Mouse (Mus musculus) CH12.LX (cell line): ENCODE measurements at regions not wholly inside any gene's neighbourhood (a gene's known extent, or its start where the extent isn't known, plus 50 kb on each side); places are given as distances from the start of the nearest gene placed in this dataset.

Experiments
- DNase-seq: peaks from one replicate; pipeline ENCODE4 v3.0.0-alpha.2; 2013; ENCODE audit errors: extremely low read depth
- H3K27ac ChIP-seq: 2 replicates; pipeline ENCODE4 v1.5.1; 2012; ENCODE audit warnings: low read depth, mild to moderate bottlenecking, control low read depth, moderate library complexity; ENCODE audit not compliant: insufficient read depth
- H3K27me3 ChIP-seq: replicated peaks from 2 replicates; pipeline ENCODE3; 2012; ENCODE audit warnings: inconsistent platforms
- H3K36me3 ChIP-seq, 2 experiments: replicated peaks in 1 of 2; 2 replicates each; pipeline versions ENCODE3 to v1.6.1; 2012; ENCODE audit warnings: inconsistent platforms in 1 of 2, low read length in 1 of 2, mild to moderate bottlenecking in 1 of 2, mixed read lengths in 1 of 2, moderate library complexity in 1 of 2; ENCODE audit not compliant: control insufficient read depth in 1 of 2, insufficient read depth in 1 of 2
- H3K4me1 ChIP-seq, 2 experiments: 2 replicates each; pipeline ENCODE4 v1.6.1; 2012; ENCODE audit warnings: inconsistent platforms in 1 of 2, moderate library complexity in 1 of 2; ENCODE audit not compliant: insufficient read depth in 2 of 2, control insufficient read depth in 1 of 2
- H3K4me2 ChIP-seq: 2 replicates; pipeline ENCODE4 v1.6.1; 2012; ENCODE audit warnings: low read depth, mild to moderate bottlenecking, control low read depth; ENCODE audit not compliant: poor library complexity, insufficient read depth, severe bottlenecking
- H3K4me3 ChIP-seq, 3 experiments: fragments of 150-350 bp in 1 of 3; sonication (generic) in 1 of 3; replicated peaks in 1 of 3; 2 replicates each; pipeline versions ENCODE3 to v1.5.1; 2011 to 2012; ENCODE audit warnings: low read depth in 2 of 3, low read length in 2 of 3, mild to moderate bottlenecking in 2 of 3, moderate library complexity in 2 of 3, control low read depth in 1 of 3, improper control_type of control experiment in 1 of 3, inconsistent platforms in 1 of 3, mixed read lengths in 1 of 3; ENCODE audit not compliant: poor library complexity in 1 of 3
- H3K79me2 ChIP-seq: replicated peaks from 2 replicates; pipeline ENCODE4 v1.6.1; 2012; ENCODE audit warnings: mild to moderate bottlenecking, moderate library complexity; ENCODE audit not compliant: control insufficient read depth, poor library complexity, insufficient read depth, severe bottlenecking; ENCODE audit errors: extremely low read depth
- H3K9ac ChIP-seq: 2 replicates; pipeline ENCODE4 v1.6.1; 2012; ENCODE audit warnings: low read depth, mild to moderate bottlenecking, control low read depth, moderate library complexity; ENCODE audit not compliant: insufficient read depth
- H3K9me3 ChIP-seq: replicated peaks from 2 replicates; pipeline ENCODE3; 2012; ENCODE audit warnings: low read length, inconsistent platforms, mixed read lengths
- CHD1 ChIP-seq: IDR thresholded peaks from 2 replicates; pipeline ENCODE4 v1.6.1; 2012; ENCODE audit warnings: low read depth, low read length, improper control_type of control experiment, inconsistent platforms
- CTCF ChIP-seq, 2 experiments: IDR thresholded peaks in 1 of 2; conservative IDR thresholded peaks in 1 of 2; 2 replicates each; pipeline ENCODE4 v1.5.1; 2011 to 2012; ENCODE audit warnings: low read depth in 2 of 2, low read length in 2 of 2, improper control_type of control experiment in 1 of 2, inconsistent platforms in 1 of 2, mild to moderate bottlenecking in 1 of 2, moderate library complexity in 1 of 2
- ELF1 ChIP-seq: IDR thresholded peaks from 2 replicates; pipeline ENCODE4 v1.6.1; 2014; ENCODE audit warnings: low read depth, mild to moderate bottlenecking, inconsistent platforms, low read length, improper control_type of control experiment
- EP300 ChIP-seq: IDR thresholded peaks from 2 replicates; pipeline ENCODE4 v1.6.1; 2011; ENCODE audit warnings: low read length, improper control_type of control experiment
- GABPA ChIP-seq: IDR thresholded peaks from 2 replicates; pipeline ENCODE4 v1.6.1; 2012; ENCODE audit warnings: low read depth, low read length, improper control_type of control experiment, inconsistent platforms; ENCODE audit not compliant: insufficient replicate concordance
- IRF4 ChIP-seq: IDR thresholded peaks from 2 replicates; pipeline ENCODE4 v1.6.1; 2014; ENCODE audit warnings: low read depth, mild to moderate bottlenecking, inconsistent platforms, low read length, improper control_type of control experiment
- JUN ChIP-seq: IDR thresholded peaks from 2 replicates; pipeline ENCODE4 v1.6.1; 2011; ENCODE audit warnings: low read depth, mild to moderate bottlenecking, low read length, improper control_type of control experiment, moderate library complexity; ENCODE audit not compliant: insufficient read depth
- JUND ChIP-seq: conservative IDR thresholded peaks from 2 replicates; pipeline ENCODE4 v1.6.1; 2011; ENCODE audit warnings: low read depth, low read length, improper control_type of control experiment
- MAX ChIP-seq: IDR thresholded peaks from 2 replicates; pipeline ENCODE4 v1.6.1; 2011; ENCODE audit warnings: low read length, improper control_type of control experiment
- MXI1 ChIP-seq: IDR thresholded peaks from 2 replicates; pipeline ENCODE4 v1.6.1; 2011; ENCODE audit warnings: mild to moderate bottlenecking, low read depth, low read length, improper control_type of control experiment
- MYC ChIP-seq: IDR thresholded peaks from 2 replicates; pipeline ENCODE4 v1.6.1; 2011; ENCODE audit warnings: low read depth, mild to moderate bottlenecking, improper control_type of control experiment, low read length
- NELFE ChIP-seq: IDR thresholded peaks from 2 replicates; pipeline ENCODE4 v1.6.1; 2011; ENCODE audit warnings: low read depth, low read length, improper control_type of control experiment
- SMC3 ChIP-seq: IDR thresholded peaks from 2 replicates; pipeline ENCODE4 v1.6.1; 2011; ENCODE audit warnings: low read depth, low read length, improper control_type of control experiment
- ZC3H11A ChIP-seq: IDR thresholded peaks from 2 replicates; pipeline ENCODE4 v1.6.1; 2012; ENCODE audit warnings: low read depth, mild to moderate bottlenecking, inconsistent platforms, low read length, improper control_type of control experiment
- ZMIZ1 ChIP-seq: IDR thresholded peaks from 2 replicates; pipeline ENCODE4 v1.6.1; 2012; ENCODE audit warnings: low read depth, mild to moderate bottlenecking, inconsistent platforms, low read length, improper control_type of control experiment
- ZNF384 ChIP-seq: IDR thresholded peaks from 2 replicates; pipeline ENCODE4 v1.6.1; 2012; ENCODE audit warnings: low read depth, low read length, improper control_type of control experiment, inconsistent platforms
- dilution Hi-C: fragments of 300-500 bp; cut with MboI; formaldehyde crosslinking; loops from 2 replicates; pipeline ENCODE4 v1.14.3; 2020; ENCODE audit warnings: low sequenced_read_pairs; ENCODE audit not compliant: extremely low pct_unique_long_range_greater_than_20kb, extremely low pct_ligation_motif_present
- in situ Hi-C: fragments of 300-500 bp; cut with MboI; formaldehyde crosslinking; loops from 3 replicates; pipeline ENCODE4 v1.14.3; 2019; ENCODE audit warnings: low sequenced_read_pairs, low pct_ligation_motif_present, low pct_unique_long_range_greater_than_20kb, mixed read lengths

DNA sequence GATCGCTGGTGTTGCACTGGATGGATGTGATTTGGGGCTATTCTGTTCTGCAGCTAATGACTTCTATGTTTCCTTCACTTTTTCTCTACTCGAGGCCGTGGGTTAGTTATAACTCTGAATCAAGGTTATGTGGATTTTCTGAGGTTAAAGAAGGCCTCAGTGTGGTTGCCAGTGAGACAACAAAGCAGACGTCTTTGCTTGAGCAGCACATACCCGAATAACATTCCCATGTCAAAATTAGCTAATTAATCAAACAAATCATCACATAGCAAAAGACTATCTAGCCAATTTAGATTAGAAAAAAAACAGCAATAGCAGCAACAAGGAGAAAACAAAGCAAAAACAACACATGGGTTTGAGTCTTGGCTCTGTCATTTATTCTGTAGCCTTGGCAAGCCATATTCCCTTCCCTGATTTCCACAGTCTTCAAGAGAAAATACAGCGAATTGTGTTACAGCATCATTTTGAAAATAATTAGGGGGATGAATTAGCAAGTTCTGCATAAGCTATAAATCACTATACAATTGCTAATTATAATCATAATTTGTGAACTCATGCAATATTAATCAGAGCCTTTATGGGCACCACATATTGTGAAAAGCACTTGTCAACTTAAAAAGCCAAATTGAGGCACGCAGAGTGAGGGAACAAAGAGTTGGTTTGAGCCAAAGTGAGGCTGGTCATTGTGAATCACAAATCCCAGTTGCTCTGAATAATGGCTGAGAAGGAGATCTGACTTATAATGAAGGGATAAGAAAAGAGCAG lies 168.0 kb downstream of the Fam84a start:
- Histone ChIP-seq H3K36me3 (no peaks in the 10 kb centered on the region), H3K79me2 (no peaks in the 10 kb centered on the region), H3K4me3 (no peak overlapping the region), H3K27ac (no peak overlapping the region), H3K9me3 (no peaks in the 10 kb centered on the region), H3K4me2 (no peak overlapping the region), H3K4me1 (no peaks in the 10 kb centered on the region), H3K9ac (no peak overlapping the region), H3K27me3 (no peaks in the 10 kb centered on the region)
- DNase-seq, result no peak
- dilution Hi-C loops, result no loop called here
- no peak for TF ChIP-seq MYC
- TF ChIP-seq CHD1, result no peak
- no peak for TF ChIP-seq EP300
- TF ChIP-seq ZC3H11A, result no peak
- no peak for TF ChIP-seq JUND
- TF ChIP-seq JUN, result no peak
- TF ChIP-seq CTCF (conservative IDR thresholded peaks at IDR 0.05 in 1 of 2, IDR thresholded peaks at IDR 0.05 in 1 of 2; ENCODE audit: low read depth in 2 of 2, low read length in 2 of 2), result no peak
- no peak for TF ChIP-seq SMC3
- TF ChIP-seq IRF4, result no peak
- in situ Hi-C loops, result no loop called here

DNA sequence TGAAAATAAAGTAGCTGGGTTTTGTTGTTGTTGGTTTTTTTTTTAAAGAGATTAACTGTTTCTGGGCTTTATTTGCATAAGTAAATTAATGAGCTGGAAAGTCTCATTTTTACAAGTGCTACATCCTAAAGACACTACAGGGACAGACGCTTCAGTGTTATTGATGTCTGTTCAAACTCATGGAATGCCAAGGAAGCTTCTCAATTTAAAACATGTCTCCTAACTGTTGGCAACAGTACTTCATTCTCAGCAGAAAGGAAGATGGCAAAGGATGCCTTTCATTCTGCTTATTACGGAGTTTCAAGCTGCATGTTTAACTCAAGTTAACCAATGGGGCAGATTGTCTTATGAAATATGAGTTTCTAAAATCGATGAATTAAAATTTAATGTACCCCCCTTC lies 187.3 kb downstream of the Fam84a start:
- Histone ChIP-seq H3K9ac (no peak overlapping the region), H3K4me1 (no peaks in the 10 kb centered on the region), H3K9me3 (no peaks in the 10 kb centered on the region), H3K4me3 (no peak overlapping the region), H3K4me2 (no peak overlapping the region), H3K36me3 (no peaks in the 10 kb centered on the region), H3K27ac (no peak overlapping the region), H3K27me3 (no peaks in the 10 kb centered on the region), H3K79me2 (no peaks in the 10 kb centered on the region)
- DNase-seq, result no peak
- TF ChIP-seq MAX (no peak), NELFE (no peak), JUN (no peak), ZNF384 (no peak), GABPA (no peak), ZMIZ1 (no peak), CHD1 (no peak), EP300 (no peak), ELF1 (no peak), MXI1 (no peak), CTCF (conservative IDR thresholded peaks at IDR 0.05 in 1 of 2, IDR thresholded peaks at IDR 0.05 in 1 of 2; ENCODE audit: low read depth in 2 of 2, low read length in 2 of 2) (no peak)
- dilution Hi-C loops (no loop called here), in situ Hi-C loops (no loop called here)
